Mouse (Mus musculus) embryonic fibroblast, embryonic 13.5 days (primary cell): Measurements from ENCODE around the gene Cd7.

Experiments
- CTCF ChIP-seq: IDR thresholded peaks from 2 replicates; pipeline ENCODE4 v1.5.1; 2011; ENCODE audit warnings: mild to moderate bottlenecking, control low read depth, low read length, moderate library complexity, borderline replicate concordance; ENCODE audit not compliant: insufficient read depth
- POLR2A ChIP-seq: IDR thresholded peaks from 2 replicates; pipeline ENCODE4 v1.6.1; 2011; ENCODE audit warnings: low read depth, mild to moderate bottlenecking, control low read depth, low read length, moderate library complexity

GRCm38 (mm10) chr11:121059471-121059870, 20.3 kb upstream of the Cd7 start:
- TF ChIP-seq CTCF (no peak), POLR2A (no peak)
